Mouse (Mus musculus): ENCODE results near the gene Ap3b1.

- no peak for TF ChIP-seq CTCF (IDR thresholded peaks at IDR 0.05; ENCODE audit: low read depth, low read length)
- no peak for TF ChIP-seq POLR2A (IDR thresholded peaks at IDR 0.05; ENCODE audit: insufficient read depth, low read length)
- TF ChIP-seq EP300 (IDR thresholded peaks at IDR 0.05; ENCODE audit: insufficient read depth, low read depth, low read length) = no peak
Observed at GRCm38 (mm10) chr13:94374131-94374530, 15.4 kb downstream of the Ap3b1 start.
